Mouse (Mus musculus): ENCODE data around the gene Aoc2.

DNA sequence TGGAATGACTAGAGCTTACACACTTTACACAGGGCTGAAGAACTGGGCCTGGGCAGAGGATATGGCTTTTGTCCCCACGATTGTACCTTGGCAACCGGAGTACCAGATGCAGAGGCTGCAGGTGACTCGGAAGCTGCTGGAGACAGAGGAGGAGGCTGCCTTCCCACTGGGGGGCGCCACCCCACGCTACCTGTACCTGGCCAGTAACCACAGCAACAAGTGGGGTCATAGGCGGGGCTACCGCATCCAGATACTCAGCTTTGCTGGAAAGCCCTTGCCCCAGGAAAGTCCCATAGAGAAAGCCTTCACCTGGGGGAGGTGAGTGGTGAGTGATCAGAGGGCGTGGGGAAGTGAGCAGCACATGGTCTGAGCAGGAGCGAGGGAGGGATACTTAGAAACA, 10.8 kb downstream of the Aoc2 start:
- TF ChIP-seq FLI1 (IDR thresholded peaks at IDR 0.05; ENCODE audit: low read length), result no peak
- TF ChIP-seq GATA1 (IDR thresholded peaks at IDR 0.05; ENCODE audit: borderline replicate concordance, low read length), result no peak
